Mouse (Mus musculus) embryonic facial prominence, embryonic 14.5 days (tissue): ENCODE data around the gene Entpd1. TPM values are rescaled to one million over a fixed set of nuclear protein-coding genes. Genes with fewer than 3 reads are reported as not detected.

Source experiments
- ATAC-seq: fragments of 200-750 bp; cut with Nextera tagmentation; 2 replicates; pipeline ENCODE4 v1.8.0; 2017; ENCODE audit warnings: low read depth, moderate number of reproducible peaks, moderate TSS enrichment
- DNase-seq: peaks from one replicate; pipeline ENCODE4 v3.0.0-alpha.2; 2015; ENCODE audit warnings: low spot score
- H3K27ac ChIP-seq: fragments of 300-500 bp; sonication (generic); replicated peaks from 2 replicates; pipeline ENCODE4 v1.5.1; 2014; ENCODE audit warnings: low read depth, mild to moderate bottlenecking, low read length, moderate library complexity
- H3K27me3 ChIP-seq: fragments of 300-500 bp; sonication (generic); replicated peaks from 2 replicates; pipeline ENCODE4 v1.6.1; 2014; ENCODE audit warnings: low read length; ENCODE audit not compliant: control insufficient read depth, insufficient read depth
- H3K36me3 ChIP-seq: fragments of 300-500 bp; sonication (generic); 2 replicates; pipeline ENCODE4 v1.6.1; 2014; ENCODE audit warnings: low read length, mixed read lengths; ENCODE audit not compliant: control insufficient read depth, insufficient read depth
- H3K4me1 ChIP-seq: fragments of 300-500 bp; sonication (generic); 2 replicates; pipeline ENCODE4 v1.6.1; 2014; ENCODE audit warnings: antibody characterized with exemption, low read length; ENCODE audit not compliant: control insufficient read depth, insufficient read depth
- H3K4me2 ChIP-seq: fragments of 300-500 bp; sonication (generic); 2 replicates; pipeline ENCODE4 v1.6.1; 2014; ENCODE audit warnings: low read depth, mild to moderate bottlenecking, low read length, moderate library complexity, mixed read lengths
- H3K4me3 ChIP-seq: fragments of 300-500 bp; sonication (generic); 2 replicates; pipeline ENCODE4 v1.5.1; 2014; ENCODE audit warnings: low read depth, mild to moderate bottlenecking, low read length
- H3K9ac ChIP-seq: fragments of 300-500 bp; sonication (generic); 2 replicates; pipeline ENCODE4 v1.6.1; 2014; ENCODE audit warnings: low read depth, mild to moderate bottlenecking, low read length, moderate library complexity, mixed read lengths
- H3K9me3 ChIP-seq: fragments of 300-500 bp; sonication (generic); 2 replicates; pipeline ENCODE4 v1.6.1; 2016; ENCODE audit warnings: low read length; ENCODE audit not compliant: control insufficient read depth
- WGBS: fragments of 180-500 bp; shearing (Covaris S2); extraction: QIAGEN DNeasy Blood & Tissue Kit; methylation state at CpG from one replicate; pipeline ENCODE4 v1.1.7; 2014; 5-methylcytosine and 5-hydroxymethylcytosine counted together
- polyA plus RNA-seq: library from polyadenylated mRNA; unstranded; fragments of >200 nt; fragmentation: Nextera tagmentation; extraction: Ambion mirVana; gene quantifications from 2 replicates; pipeline ENCODE4 v1.2.1, GENCODE M21; 2014

The Entpd1 gene
- polyA plus RNA-seq, 1 experiment from 2014 or later = 18.3 TPM

GRCm38 (mm10) chr19:40712889-40713628 is 100.9 kb downstream of the Entpd1 start:
- Histone ChIP-seq H3K4me1 (peaks cover 7% of the 10 kb centered on the region; the same call in 1 of the 2 replicates), H3K4me3 (no peak overlapping the region), H3K9ac (no peak overlapping the region), H3K36me3 (no peaks in the 10 kb centered on the region), H3K9me3 (no peaks in the 10 kb centered on the region), H3K27me3 (no peaks in the 10 kb centered on the region), H3K4me2 (no peak overlapping the region), H3K27ac (no peak overlapping the region)
- no peak for DNase-seq
- WGBS = 74% methylated on average over 14 of the region's 16 CpGs
- ATAC-seq = no peak

DNA sequence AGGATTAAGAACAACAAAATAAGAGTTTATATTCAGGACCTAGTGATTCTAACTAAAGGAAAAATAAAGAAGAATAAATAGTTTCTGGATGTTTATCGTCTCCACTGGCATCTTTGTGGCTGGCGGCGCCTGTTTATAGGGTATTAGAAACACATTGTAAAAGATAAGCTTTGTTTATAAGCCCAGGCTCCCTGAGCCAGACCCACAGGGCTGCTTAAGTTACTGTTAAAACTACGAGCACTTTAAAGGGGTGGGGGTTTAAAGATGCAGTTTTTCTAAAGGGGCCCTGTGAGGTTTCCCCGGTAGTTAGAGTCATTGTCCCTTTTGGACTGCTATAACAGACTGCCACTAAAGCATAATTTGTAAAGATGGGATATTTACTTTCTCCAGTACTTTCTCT is 102.5 kb downstream of the Entpd1 start:
- H3K9ac ChIP-seq = no peak overlapping the region
- H3K27ac ChIP-seq = no peak overlapping the region; the same call in 1 of the 2 replicates
- no peak overlapping the region for H3K4me3 ChIP-seq
- H3K4me1 ChIP-seq = peaks cover 7% of the 10 kb centered on the region; the same call in 1 of the 2 replicates
- DNase-seq (no peak), ATAC-seq (no peak)
- 61% methylated on average over 5 of the region's 5 CpGs for WGBS
- no peaks in the 10 kb centered on the region for H3K36me3 ChIP-seq
- no peaks in the 10 kb centered on the region for H3K27me3 ChIP-seq
- no peak overlapping the region for H3K4me2 ChIP-seq
- H3K9me3 ChIP-seq = no peaks in the 10 kb centered on the region

DNA sequence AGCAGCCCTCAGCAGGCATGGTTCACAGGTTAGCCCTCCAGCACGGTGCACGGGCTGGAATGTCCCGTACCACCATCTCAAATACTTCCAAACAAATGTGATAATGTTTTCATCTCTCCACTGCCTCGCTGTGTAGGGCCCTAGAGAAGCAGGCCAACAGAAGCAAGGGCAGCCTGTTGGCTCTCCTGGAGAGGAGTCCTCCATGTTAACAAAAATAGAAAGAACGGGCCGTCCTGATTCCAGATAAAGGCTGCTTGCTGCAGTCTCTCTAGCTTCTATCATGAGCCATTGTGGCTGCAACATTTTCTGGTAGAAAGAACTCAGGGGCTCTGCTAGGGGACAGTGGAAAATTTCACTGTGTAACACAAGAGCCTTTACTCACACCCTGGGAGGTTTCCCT is 104.8 kb downstream of the Entpd1 start:
- no peak overlapping the region for H3K9ac ChIP-seq
- no peak for ATAC-seq
- H3K9me3 ChIP-seq = no peaks in the 10 kb centered on the region
- no peak overlapping the region for H3K4me2 ChIP-seq
- no peaks in the 10 kb centered on the region for H3K36me3 ChIP-seq
- no peak overlapping the region for H3K4me3 ChIP-seq
- no peak overlapping the region for H3K27ac ChIP-seq
- 74% methylated on average over 6 of the region's 6 CpGs for WGBS
- H3K4me1 ChIP-seq = peaks cover 7% of the 10 kb centered on the region; the same call in 1 of the 2 replicates
- DNase-seq = no peak
- no peaks in the 10 kb centered on the region for H3K27me3 ChIP-seq

- ATAC-seq (no peak), DNase-seq (no peak)
- WGBS = 51% methylated on average over 11 of the region's 11 CpGs
- no peaks in the 10 kb centered on the region for H3K9me3 ChIP-seq
- no peak overlapping the region for H3K4me3 ChIP-seq
- no peaks in the 10 kb centered on the region for H3K36me3 ChIP-seq
- H3K4me1 ChIP-seq = peaks cover 7% of the 10 kb centered on the region; the same call in 1 of the 2 replicates
- no peak overlapping the region for H3K9ac ChIP-seq
- no peak overlapping the region for H3K27ac ChIP-seq
- no peak overlapping the region for H3K4me2 ChIP-seq
- no peaks in the 10 kb centered on the region for H3K27me3 ChIP-seq
Observed at GRCm38 (mm10) chr19:40719439-40720105, 107.4 kb downstream of the Entpd1 start.

- no peaks in the 10 kb centered on the region for H3K4me1 ChIP-seq
- ATAC-seq (peak; percentile 34; the same call in 1 of the 2 replicates), DNase-seq (no peak)
- WGBS = 64% methylated on average over 12 of the region's 12 CpGs
- no peaks in the 10 kb centered on the region for H3K9me3 ChIP-seq
- no peaks in the 10 kb centered on the region for H3K36me3 ChIP-seq
- no peak overlapping the region for H3K4me2 ChIP-seq
- no peak overlapping the region for H3K4me3 ChIP-seq
- H3K27me3 ChIP-seq = no peaks in the 10 kb centered on the region
- no peak overlapping the region for H3K9ac ChIP-seq
- H3K27ac ChIP-seq = no peak overlapping the region
Observed at GRCm38 (mm10) chr19:40720381-40720780, 108.2 kb downstream of the Entpd1 start.

DNA sequence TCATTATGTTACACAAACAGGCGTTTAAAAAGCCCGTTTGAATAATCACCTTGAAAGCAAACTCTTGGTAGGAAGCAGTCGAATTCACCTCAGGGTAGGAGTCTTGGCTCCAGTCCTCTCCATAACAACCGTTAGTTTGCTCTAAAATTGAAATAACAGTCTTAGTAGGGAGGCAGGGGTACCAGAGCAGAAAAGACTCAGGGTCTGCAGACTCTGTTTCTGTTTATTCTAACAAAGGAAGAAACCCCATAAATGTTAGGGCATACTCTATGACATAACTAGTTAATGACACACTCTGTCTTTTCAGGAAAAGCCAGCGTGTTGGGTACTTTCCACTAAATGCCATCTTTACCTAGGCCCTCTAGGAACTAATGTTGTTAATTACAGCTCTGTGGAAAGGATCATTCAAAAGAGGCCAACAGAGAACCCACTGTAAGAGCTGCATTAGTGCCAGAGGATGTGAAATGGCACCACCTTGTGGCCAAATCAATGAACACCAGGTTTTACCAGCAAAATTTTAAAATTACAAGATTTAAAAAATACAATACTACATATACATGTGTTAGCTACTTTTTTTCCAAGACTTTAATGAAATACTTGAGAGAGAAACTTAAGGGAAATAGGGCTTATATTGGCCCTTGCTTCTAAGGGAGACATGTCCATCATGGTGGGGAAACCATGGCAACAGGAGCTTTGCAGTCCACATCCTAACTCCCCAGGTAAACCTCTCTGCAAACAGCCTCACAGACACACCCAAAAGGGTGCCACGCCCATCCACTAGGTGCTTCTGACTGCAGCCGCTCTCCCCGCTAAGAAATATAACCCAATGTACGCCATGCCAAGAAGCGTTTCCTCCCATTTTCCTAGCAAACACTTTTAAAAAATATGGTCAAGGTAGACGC is 110.2 kb downstream of the Entpd1 start:
- Histone ChIP-seq H3K4me3 (no peak overlapping the region), H3K4me2 (no peak overlapping the region)
- peak; percentile 64; the same call in 1 of the 2 replicates for ATAC-seq

DNA sequence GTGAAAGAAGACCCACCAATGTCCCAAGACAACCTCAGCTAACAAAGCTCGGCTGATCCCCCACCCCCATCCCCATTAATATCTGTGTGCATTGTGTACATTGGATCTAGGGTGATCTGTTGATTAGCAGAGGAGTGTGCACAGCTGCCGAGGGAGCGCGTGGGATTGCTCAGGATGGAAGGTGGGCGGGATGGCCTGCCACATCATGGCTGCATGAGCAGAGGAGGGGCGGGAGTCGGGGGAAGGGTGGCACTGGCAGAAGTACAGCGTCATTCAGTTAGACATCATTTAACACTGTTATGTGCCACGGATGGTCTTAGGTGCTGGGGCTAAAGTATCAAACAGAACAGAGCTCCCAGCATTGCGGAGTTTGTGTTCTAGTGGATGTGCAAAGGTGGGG is 111.3 kb downstream of the Entpd1 start:
- WGBS = 51% methylated on average over 10 of the region's 10 CpGs
- Histone ChIP-seq H3K4me1 (peaks cover 3% of the 10 kb centered on the region; the same call in 1 of the 2 replicates), H3K27me3 (no peaks in the 10 kb centered on the region), H3K27ac (no peak overlapping the region), H3K9me3 (no peaks in the 10 kb centered on the region), H3K4me3 (no peak overlapping the region), H3K4me2 (no peak overlapping the region), H3K36me3 (no peaks in the 10 kb centered on the region), H3K9ac (no peak overlapping the region)
- no peak for ATAC-seq
- DNase-seq = no peak

More for the DNA sequence above, 110.2 kb downstream of the Entpd1 start:
- H3K9ac ChIP-seq = no peak overlapping the region
- no peaks in the 10 kb centered on the region for H3K27me3 ChIP-seq
- H3K36me3 ChIP-seq = no peaks in the 10 kb centered on the region
- no peaks in the 10 kb centered on the region for H3K4me1 ChIP-seq
- no peaks in the 10 kb centered on the region for H3K9me3 ChIP-seq
- peak; percentile 85 for DNase-seq
- peak overlapping the region; percentile 53 for H3K27ac ChIP-seq
- WGBS = 51% methylated on average over 11 of the region's 11 CpGs

- 55% methylated on average over 4 of the region's 4 CpGs for WGBS
- no peak overlapping the region for H3K4me2 ChIP-seq
- H3K27ac ChIP-seq = no peak overlapping the region
Observed at GRCm38 (mm10) chr19:40726148-40726547, 114.0 kb downstream of the Entpd1 start.

More at GRCm38 (mm10) chr19:40726148-40726547, 114.0 kb downstream of the Entpd1 start:
- DNase-seq (peak; percentile 46), ATAC-seq (peak; percentile 30; the same call in 1 of the 2 replicates)
- Histone ChIP-seq H3K4me1 (peaks cover 8% of the 10 kb centered on the region), H3K9me3 (no peaks in the 10 kb centered on the region), H3K36me3 (no peaks in the 10 kb centered on the region), H3K27me3 (no peaks in the 10 kb centered on the region), H3K9ac (no peak overlapping the region), H3K4me3 (no peak overlapping the region)
